Mouse (Mus musculus) MEL (cell line): ENCODE data around the gene Zyx. TPM values are rescaled to one million over a fixed set of nuclear protein-coding genes. Genes with fewer than 3 reads are reported as not detected.

ENCODE experiments used
- DNase-seq: peaks from one replicate; pipeline ENCODE4 v3.0.0; 2011; ENCODE audit warnings: low read depth, low spot score
- H3K27ac ChIP-seq: 2 replicates; pipeline ENCODE4 v1.5.1; 2012; ENCODE audit warnings: low read depth, mild to moderate bottlenecking, control low read depth, low read length, moderate library complexity; ENCODE audit not compliant: control insufficient read depth
- H3K27me3 ChIP-seq, 2 experiments: fragments of 150-350 bp in 1 of 2; sonication (generic) in 1 of 2; 2 replicates each; pipeline ENCODE4 v1.6.1; 2012; ENCODE audit warnings: low read length in 2 of 2, mild to moderate bottlenecking in 2 of 2, improper control_type of control experiment in 1 of 2, moderate library complexity in 1 of 2; ENCODE audit not compliant: insufficient read depth in 2 of 2, control insufficient read depth in 1 of 2
- H3K36me3 ChIP-seq, 2 experiments: 2 replicates each; pipeline ENCODE4 v1.6.1; 2012 to 2014; ENCODE audit warnings: low read length in 2 of 2, improper control_type of control experiment in 1 of 2, inconsistent platforms in 1 of 2, mild to moderate bottlenecking in 1 of 2; ENCODE audit not compliant: insufficient read depth in 2 of 2, control insufficient read depth in 1 of 2
- H3K4me1 ChIP-seq, 2 experiments: fragments of 150-350 bp in 1 of 2; sonication (generic) in 1 of 2; 2 replicates each; pipeline ENCODE4 v1.6.1; 2012; ENCODE audit warnings: low read length in 2 of 2, improper control_type of control experiment in 1 of 2, mild to moderate bottlenecking in 1 of 2; ENCODE audit not compliant: insufficient read depth in 2 of 2, control insufficient read depth in 1 of 2
- H3K4me3 ChIP-seq, 2 experiments: fragments of 150-350 bp in 1 of 2; sonication (generic) in 1 of 2; 2 replicates each; pipeline ENCODE4 v1.5.1; 2012; ENCODE audit warnings: low read depth in 2 of 2, low read length in 2 of 2, mild to moderate bottlenecking in 2 of 2, moderate library complexity in 2 of 2, control low read depth in 1 of 2, improper control_type of control experiment in 1 of 2; ENCODE audit not compliant: control insufficient read depth in 1 of 2, insufficient read depth in 1 of 2
- H3K79me2 ChIP-seq: 2 replicates; pipeline ENCODE4 v1.6.1; 2012; ENCODE audit warnings: mild to moderate bottlenecking, low read length, moderate library complexity; ENCODE audit not compliant: control insufficient read depth, poor library complexity, insufficient read depth
- H3K9ac ChIP-seq: 2 replicates; pipeline ENCODE4 v1.6.1; 2012; ENCODE audit warnings: low read depth, mild to moderate bottlenecking, control low read depth, low read length, moderate library complexity; ENCODE audit not compliant: control insufficient read depth, poor library complexity, severe bottlenecking
- H3K9me3 ChIP-seq: fragments of 150-350 bp; sonication (generic); replicated peaks from 2 replicates; pipeline ENCODE4 v1.6.1; 2012; ENCODE audit warnings: mild to moderate bottlenecking, low read length, improper control_type of control experiment, moderate library complexity; ENCODE audit not compliant: insufficient read depth
- BHLHE40 ChIP-seq: IDR thresholded peaks from 2 replicates; pipeline ENCODE4 v1.6.1; 2012; ENCODE audit warnings: low read depth, mild to moderate bottlenecking, inconsistent platforms, low read length, improper control_type of control experiment, borderline replicate concordance
- CHD2 ChIP-seq: IDR thresholded peaks from 2 replicates; pipeline ENCODE4 v1.6.1; 2011; ENCODE audit warnings: low read length, improper control_type of control experiment
- CTCF ChIP-seq, 3 experiments: IDR thresholded peaks in 2 of 3; conservative IDR thresholded peaks in 1 of 3; 2 replicates each; pipeline ENCODE4 v1.5.1; 2011 to 2012; ENCODE audit warnings: low read length in 3 of 3, low read depth in 2 of 3, mild to moderate bottlenecking in 2 of 3, improper control_type of control experiment in 1 of 3, inconsistent platforms in 1 of 3, mixed read lengths in 1 of 3, moderate library complexity in 1 of 3; ENCODE audit not compliant: control insufficient read depth in 1 of 3, insufficient read depth in 1 of 3, poor library complexity in 1 of 3, severe bottlenecking in 1 of 3
- ELF1 ChIP-seq: IDR thresholded peaks from 2 replicates; pipeline ENCODE4 v1.6.1; 2014; ENCODE audit warnings: low read depth, mild to moderate bottlenecking, inconsistent platforms, low read length, improper control_type of control experiment, moderate library complexity
- GABPA ChIP-seq: IDR thresholded peaks from 2 replicates; pipeline ENCODE4 v1.6.1; 2012; ENCODE audit warnings: low read depth, mild to moderate bottlenecking, inconsistent platforms, low read length, improper control_type of control experiment, moderate library complexity
- GATA1 ChIP-seq: IDR thresholded peaks from 2 replicates; pipeline ENCODE4 v1.6.1; 2011; ENCODE audit warnings: low read depth, low read length, improper control_type of control experiment
- HCFC1 ChIP-seq: IDR thresholded peaks from 2 replicates; pipeline ENCODE4 v1.6.1; 2012; ENCODE audit warnings: low read depth, mild to moderate bottlenecking, inconsistent platforms, low read length, improper control_type of control experiment, moderate library complexity
- JUND ChIP-seq: IDR thresholded peaks from 2 replicates; pipeline ENCODE4 v1.6.1; 2011; ENCODE audit warnings: low read depth, mild to moderate bottlenecking, improper control_type of control experiment, low read length
- KAT2A ChIP-seq: conservative IDR thresholded peaks from 2 replicates; pipeline ENCODE4 v1.6.1; 2012; ENCODE audit warnings: low read depth, low read length, improper control_type of control experiment, inconsistent platforms
- MAFK ChIP-seq: IDR thresholded peaks from 2 replicates; pipeline ENCODE4 v1.6.1; 2011; ENCODE audit warnings: low read depth, mild to moderate bottlenecking, low read length, improper control_type of control experiment, borderline replicate concordance
- MAX ChIP-seq: IDR thresholded peaks from 2 replicates; pipeline ENCODE4 v1.6.1; 2011; ENCODE audit warnings: low read length, improper control_type of control experiment
- MAZ ChIP-seq: IDR thresholded peaks from 2 replicates; pipeline ENCODE4 v1.6.1; 2012; ENCODE audit warnings: low read depth, mild to moderate bottlenecking, inconsistent platforms, low read length, improper control_type of control experiment
- MEF2A ChIP-seq: IDR thresholded peaks from 2 replicates; pipeline ENCODE4 v1.6.1; 2014; ENCODE audit warnings: low read depth, mild to moderate bottlenecking, inconsistent platforms, low read length, improper control_type of control experiment; ENCODE audit not compliant: poor library complexity, insufficient replicate concordance, severe bottlenecking; ENCODE audit errors: extremely low read depth
- MXI1 ChIP-seq: IDR thresholded peaks from 2 replicates; pipeline ENCODE4 v1.6.1; 2011; ENCODE audit warnings: mild to moderate bottlenecking, low read depth, low read length, improper control_type of control experiment
- MYB ChIP-seq: IDR thresholded peaks from 2 replicates; pipeline ENCODE4 v1.6.1; 2011; ENCODE audit warnings: mild to moderate bottlenecking, low read depth, low read length, improper control_type of control experiment
- NELFE ChIP-seq: IDR thresholded peaks from 2 replicates; pipeline ENCODE4 v1.6.1; 2011; ENCODE audit warnings: low read depth, low read length, improper control_type of control experiment
- NRF1 ChIP-seq: IDR thresholded peaks from 2 replicates; pipeline ENCODE4 v1.6.1; 2014; ENCODE audit warnings: low read depth, mild to moderate bottlenecking, inconsistent platforms, low read length, improper control_type of control experiment, moderate library complexity; ENCODE audit not compliant: poor library complexity, insufficient read depth, severe bottlenecking
- POLR2A ChIP-seq, 2 experiments: IDR thresholded peaks; 2 replicates each; pipeline ENCODE4 v1.6.1; 2011 to 2012; ENCODE audit warnings: low read length in 2 of 2, mild to moderate bottlenecking in 2 of 2, control low read depth in 1 of 2, improper control_type of control experiment in 1 of 2, low read depth in 1 of 2, moderate library complexity in 1 of 2; ENCODE audit not compliant: control insufficient read depth in 1 of 2, insufficient read depth in 1 of 2, poor library complexity in 1 of 2
- POLR2AphosphoS2 ChIP-seq: IDR thresholded peaks from 2 replicates; pipeline ENCODE4 v1.6.1; 2011; ENCODE audit warnings: low read length, improper control_type of control experiment
- RAD21 ChIP-seq: IDR thresholded peaks from 2 replicates; pipeline ENCODE4 v1.6.1; 2011; ENCODE audit warnings: mild to moderate bottlenecking, low read depth, low read length, improper control_type of control experiment
- RCOR1 ChIP-seq: IDR thresholded peaks from 2 replicates; pipeline ENCODE4 v1.6.1; 2012; ENCODE audit warnings: low read depth, mild to moderate bottlenecking, inconsistent platforms, low read length, improper control_type of control experiment
- SIN3A ChIP-seq: IDR thresholded peaks from 2 replicates; pipeline ENCODE4 v1.6.1; 2012; ENCODE audit warnings: low read length, improper control_type of control experiment, inconsistent platforms
- SMC3 ChIP-seq: IDR thresholded peaks from 2 replicates; pipeline ENCODE4 v1.6.1; 2011; ENCODE audit warnings: low read depth, low read length, improper control_type of control experiment
- TAL1 ChIP-seq: IDR thresholded peaks from 2 replicates; pipeline ENCODE4 v1.6.1; 2012; ENCODE audit warnings: mild to moderate bottlenecking, inconsistent platforms, low read length, moderate library complexity, mixed read lengths
- TBP ChIP-seq: IDR thresholded peaks from 2 replicates; pipeline ENCODE4 v1.8.0; 2011; ENCODE audit warnings: low read depth, low read length, improper control_type of control experiment
- TCF12 ChIP-seq: IDR thresholded peaks from 2 replicates; pipeline ENCODE4 v1.6.1; 2014; ENCODE audit warnings: low read depth, mild to moderate bottlenecking, inconsistent platforms, low read length, improper control_type of control experiment, moderate library complexity
- USF2 ChIP-seq, 2 experiments: IDR thresholded peaks; 2 replicates each; pipeline ENCODE4 v1.6.1; 2011 to 2012; ENCODE audit warnings: improper control_type of control experiment in 2 of 2, low read length in 2 of 2, borderline replicate concordance in 1 of 2, inconsistent platforms in 1 of 2, low read depth in 1 of 2, mild to moderate bottlenecking in 1 of 2; ENCODE audit not compliant: insufficient read depth in 1 of 2
- ZC3H11A ChIP-seq: IDR thresholded peaks from 2 replicates; pipeline ENCODE4 v1.6.1; 2012; ENCODE audit warnings: low read depth, mild to moderate bottlenecking, inconsistent platforms, low read length, improper control_type of control experiment
- ZKSCAN1 ChIP-seq: IDR thresholded peaks from 2 replicates; pipeline ENCODE4 v1.6.1; 2012; ENCODE audit warnings: low read depth, mild to moderate bottlenecking, inconsistent platforms, low read length, improper control_type of control experiment, moderate library complexity
- ZMIZ1 ChIP-seq: IDR thresholded peaks from 2 replicates; pipeline ENCODE4 v1.6.1; 2012; ENCODE audit warnings: low read depth, mild to moderate bottlenecking, inconsistent platforms, low read length, improper control_type of control experiment, moderate library complexity
- ZNF384 ChIP-seq: IDR thresholded peaks from 2 replicates; pipeline ENCODE4 v1.6.1; 2012; ENCODE audit warnings: low read depth, mild to moderate bottlenecking, inconsistent platforms, low read length, improper control_type of control experiment
- polyA plus RNA-seq, 2 experiments: library from polyadenylated mRNA; stranded (reverse) in 1 of 2; unstranded in 1 of 2; fragments of >175 nt in 1 of 2; fragments of >200 nt in 1 of 2; gene quantifications; 2 replicates each; pipeline versions ENCODE4 v1.2.1 to v1.2.4; 2012; ENCODE audit warnings: low replicate concordance in 2 of 2, low read depth in 1 of 2; ENCODE audit not compliant: insufficient read length in 2 of 2, insufficient read depth in 1 of 2, missing spikeins in 1 of 2
- total RNA-seq: library from RNA; depleted of rRNA; stranded (reverse); fragments of 300-350 nt; gene quantifications from 2 replicates; pipeline ENCODE4 v1.2.3, GENCODE M21; 2012

The Zyx gene
- total and polyA plus RNA-seq, 3 experiments = 7.0 to 48.4 TPM; not detected in 1

- Histone ChIP-seq H3K27ac (no peak overlapping the region), H3K27me3 (no peaks in the 10 kb centered on the region), H3K4me3 (no peak overlapping the region), H3K36me3 (peaks cover 0 to 22% of the 10 kb centered on the region in 2 experiments; a peak in 2 of 4 replicates), H3K79me2 (peaks cover 3% of the 10 kb centered on the region), H3K9me3 (no peaks in the 10 kb centered on the region), H3K4me1 (peaks cover 9 to 31% of the 10 kb centered on the region in 2 experiments), H3K9ac (no peak overlapping the region)
- no peak for TF ChIP-seq ZMIZ1
- 0 out of 2 replicates have a peak, but pooled peaks have one; percentile 32 for TF ChIP-seq MAZ
- TF ChIP-seq NRF1 = no peak
- DNase-seq = no peak
Measured at GRCm38 (mm10) chr6:42348281-42349005, 987 bp upstream of the Zyx start.

DNA sequence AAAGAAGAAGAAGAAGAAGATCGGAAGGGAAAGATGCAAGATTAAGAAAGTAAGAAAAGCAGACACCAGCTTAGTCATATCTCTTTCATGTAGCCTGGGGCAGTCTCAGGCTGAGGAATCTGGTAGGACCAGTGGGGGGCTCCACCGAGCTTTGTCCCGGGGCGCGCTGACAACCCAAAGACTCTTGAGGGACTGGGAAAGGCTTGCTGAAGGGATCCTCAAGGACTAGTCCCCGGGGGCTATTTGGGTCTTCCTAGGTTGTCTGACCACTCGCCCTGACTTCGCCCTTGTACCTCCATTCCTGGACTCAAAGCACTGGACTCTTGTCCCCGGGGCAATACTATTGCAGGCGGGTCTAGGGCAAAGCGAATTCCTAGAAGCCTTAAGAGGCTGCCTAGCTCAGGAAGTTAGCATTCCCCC lies 414 bp upstream of the Zyx start:
- H3K4me3 ChIP-seq = peak overlapping the region; percentile 59 to 82
- peak overlapping the region; percentile 43 for H3K27ac ChIP-seq
- H3K36me3 ChIP-seq = peaks cover 0 to 24% of the 10 kb centered on the region in 2 experiments; a peak in 2 of 4 replicates
- H3K9ac ChIP-seq = peak overlapping the region; percentile 65
- peak; percentile 85 for DNase-seq
- peaks cover 3% of the 10 kb centered on the region for H3K79me2 ChIP-seq
- peaks cover 9 to 36% of the 10 kb centered on the region in 2 experiments for H3K4me1 ChIP-seq
- H3K27me3 ChIP-seq = no peaks in the 10 kb centered on the region
- no peaks in the 10 kb centered on the region for H3K9me3 ChIP-seq
- TF ChIP-seq ELF1 = no peak
- TF ChIP-seq KAT2A = no peak
- no peak for TF ChIP-seq BHLHE40
- TF ChIP-seq TBP = no peak
- peak; percentile 57 for TF ChIP-seq SMC3
- TF ChIP-seq TCF12 = no peak
- TF ChIP-seq ZC3H11A = peak; percentile 50
- no peak for TF ChIP-seq MAZ
- no peak for TF ChIP-seq MEF2A
- no peak; the same call in 1 of the 2 replicates for TF ChIP-seq MXI1
- TF ChIP-seq POLR2A (IDR thresholded peaks at IDR 0.05; ENCODE audit: control insufficient read depth in 1 of 2, insufficient read depth in 1 of 2, low read depth in 1 of 2, low read length in 2 of 2, poor library complexity in 1 of 2) = no peak
- no peak for TF ChIP-seq RCOR1
- TF ChIP-seq MAFK = no peak
- no peak for TF ChIP-seq JUND
- no peak for TF ChIP-seq GABPA
- peak; percentile 40 to 78 (median 74); a peak in 5 of 6 replicates for TF ChIP-seq CTCF (IDR thresholded peaks at IDR 0.05 in 2 of 3, conservative IDR thresholded peaks at IDR 0.05 in 1 of 3; ENCODE audit: control insufficient read depth in 1 of 3, insufficient read depth in 1 of 3, low read depth in 2 of 3, low read length in 3 of 3, poor library complexity in 1 of 3, severe bottlenecking in 1 of 3)
- TF ChIP-seq MYB = no peak
- no peak for TF ChIP-seq ZKSCAN1
- TF ChIP-seq POLR2AphosphoS2 = no peak
- TF ChIP-seq RAD21 = peak; percentile 55
- no peak; the same call in 1 of the 2 replicates for TF ChIP-seq NELFE
- no peak for TF ChIP-seq USF2 (IDR thresholded peaks at IDR 0.05; ENCODE audit: borderline replicate concordance in 1 of 2, insufficient read depth in 1 of 2, low read depth in 1 of 2, low read length in 2 of 2)
- no peak for TF ChIP-seq GATA1
- no peak for TF ChIP-seq HCFC1
- no peak for TF ChIP-seq CHD2
- TF ChIP-seq TAL1 = no peak
- no peak for TF ChIP-seq SIN3A
- no peak; the same call in 1 of the 2 replicates for TF ChIP-seq MAX
- peak; percentile 69 for TF ChIP-seq ZNF384
- no peak for TF ChIP-seq ZMIZ1
